In the genomic region with DNA sequence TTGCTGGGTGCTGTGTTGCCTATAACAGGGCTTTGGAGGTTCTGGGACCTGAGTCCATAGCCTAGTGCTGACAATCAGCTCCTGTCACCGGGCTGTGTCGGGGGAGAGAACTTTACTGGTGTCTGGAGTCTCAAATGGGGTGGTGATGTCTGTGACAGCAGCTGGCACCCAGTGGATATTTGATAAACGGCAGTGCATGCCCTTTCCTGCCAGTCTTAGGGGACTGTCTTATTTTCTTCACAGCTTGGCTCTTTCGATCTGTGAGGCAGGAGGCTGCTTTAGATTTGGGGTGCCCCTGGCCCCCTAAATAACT, we compare ENCODE assay signal across 27 mouse cellular contexts. TPM values are rescaled to one million over a fixed set of nuclear protein-coding genes. Genes with fewer than 3 reads are reported as not detected.
DNase-seq lines count a peak whose midpoint lies in the region; ATAC-seq and TF ChIP-seq lines count a peak whose summit lies in the region.
"Had no signal": no experiment of that assay in that cellular context is flagged by ENCODE, and none has a peak within 500 bp of the region (broad histone marks: within the 10 kb centered on the region; RNA-seq: fewer than 3 reads in every experiment).

No protein-coding gene starts in this region.

- H3K27me3 ChIP-seq in heart, adult 2 months (ENCODE audit: control insufficient read depth, insufficient read depth, low read length): no peaks in the 10 kb centered on the region
- no peaks in the 10 kb centered on the region for H3K27me3 ChIP-seq in heart, embryonic 13.5 days (replicated peaks)
- H3K27me3 ChIP-seq: embryonic facial prominence, embryonic 15.5 days; intestine, embryonic 15.5 days; midbrain, embryonic 13.5 days; neural tube, embryonic 13.5 days; stomach, embryonic 15.5 days had no signal

- H3K4me1 ChIP-seq in heart, adult 2 months (ENCODE audit: control insufficient read depth, insufficient read depth, low read length): no peaks in the 10 kb centered on the region
- H3K4me1 ChIP-seq in heart, embryonic 13.5 days: peaks cover 61% of the 10 kb centered on the region
- H3K4me1 ChIP-seq: forebrain, embryonic 10.5 days; intestine, embryonic 15.5 days; midbrain, embryonic 13.5 days; neural tube, embryonic 13.5 days; stomach, embryonic 15.5 days had no signal

- H3K36me3 ChIP-seq in heart, adult 2 months (ENCODE audit: control insufficient read depth, insufficient read depth, low read length): no peaks in the 10 kb centered on the region
- H3K36me3 ChIP-seq in heart, embryonic 13.5 days: no peaks in the 10 kb centered on the region
- no peaks in the 10 kb centered on the region for H3K36me3 ChIP-seq in macrophage (ENCODE audit: inconsistent target)
- H3K36me3 ChIP-seq: embryonic facial prominence, embryonic 15.5 days; forebrain, embryonic 10.5 days; intestine, embryonic 15.5 days; midbrain, embryonic 13.5 days; neural tube, embryonic 13.5 days; stomach, embryonic 15.5 days had no signal

- peak overlapping the region; percentile 10; the same call in 1 of the 2 replicates for H3K4me3 ChIP-seq in heart, adult 2 months
- no peak overlapping the region for H3K4me3 ChIP-seq in heart, embryonic 13.5 days
- no peak overlapping the region for H3K4me3 ChIP-seq in macrophage (ENCODE audit: inconsistent target)
- H3K4me3 ChIP-seq: embryonic facial prominence, embryonic 15.5 days; forebrain, embryonic 10.5 days; intestine, embryonic 15.5 days; midbrain, embryonic 13.5 days; neural tube, embryonic 13.5 days; stomach, embryonic 15.5 days had no signal

- peak; percentile 70 for TF ChIP-seq EP300 in heart, adult 2 months (IDR thresholded peaks at IDR 0.05; ENCODE audit: insufficient read depth, low read depth, low read length)

- 0 out of 2 replicates have a peak, but pooled peaks have one; percentile 36 for TF ChIP-seq POLR2A in heart, adult 2 months (IDR thresholded peaks at IDR 0.05; ENCODE audit: insufficient read depth, low read depth, low read length)

- H3K4me2 ChIP-seq in heart, embryonic 13.5 days: peak overlapping the region; percentile 48
- H3K4me2 ChIP-seq: embryonic facial prominence, embryonic 15.5 days; hindbrain, embryonic 14.5 days; intestine, embryonic 15.5 days; liver, embryonic 11.5 days; midbrain, embryonic 13.5 days; neural tube, embryonic 13.5 days; stomach, embryonic 15.5 days had no signal

- WGBS in heart, adult 2 months: 39% methylated on average over 4 of the region's 4 CpGs
- 14% methylated on average over 4 of the region's 4 CpGs for WGBS in heart, embryonic 13.5 days
- WGBS in macrophage (ENCODE audit: missing documents): 34% methylated on average over 4 of the region's 4 CpGs

- no peak; the same call in 1 of the 2 replicates for ATAC-seq in heart, embryonic 13.5 days (ENCODE audit: extremely low read depth, insufficient number of reproducible peaks, low FRiP score, low TSS enrichment)
- ATAC-seq: intestine, embryonic 15.5 days; midbrain, embryonic 13.5 days had no signal

- no peak for TF ChIP-seq CTCF in heart, adult 2 months (IDR thresholded peaks at IDR 0.05)

- peak in 1 of 2 experiments; percentile 64 for DNase-seq in heart, adult 2 months
- DNase-seq in heart, postnatal 14 days: no peak
- peak; percentile 53 for DNase-seq in gastrocnemius, postnatal 25 days
- no peak for DNase-seq in adrenal gland, adult 2 months
- DNase-seq in lung, postnatal 4 days: no peak
- no peak for DNase-seq in right cerebral cortex, postnatal 4 days
- DNase-seq: adrenal gland, postnatal 10 days; cerebellum, adult 18-20 months; cerebellum, postnatal 36 days; kidney, adult 9 months; left cerebral cortex, postnatal 4 days; lung, adult 18-20 months; lung, postnatal 14 days; spleen, adult 18-20 months; thymus, adult 18-20 months had no signal

- intact Hi-C loops in heart, adult 2 months (cut with DNase I): no loop called here
- intact Hi-C loops in heart, postnatal 14 days (cut with DNase I): no loop called here

- no peaks in the 10 kb centered on the region; the same call in 1 of the 2 replicates for H3K9me3 ChIP-seq in heart, embryonic 13.5 days
- H3K9me3 ChIP-seq: embryonic facial prominence, embryonic 15.5 days; intestine, embryonic 15.5 days; midbrain, embryonic 13.5 days; neural tube, embryonic 13.5 days; stomach, embryonic 15.5 days had no signal

- peak overlapping the region; percentile 46; the same call in 1 of the 2 replicates for H3K9ac ChIP-seq in heart, adult 2 months (ENCODE audit: low read depth, low read length)
- H3K9ac ChIP-seq in heart, embryonic 13.5 days: peak overlapping the region; percentile 54
- H3K9ac ChIP-seq: embryonic facial prominence, embryonic 15.5 days; hindbrain, embryonic 14.5 days; intestine, embryonic 15.5 days; midbrain, embryonic 13.5 days; neural tube, embryonic 13.5 days; stomach, embryonic 15.5 days had no signal

- H3K79me2 ChIP-seq in heart, adult 2 months (replicated peaks; ENCODE audit: control insufficient read depth, insufficient read depth, low read length): no peaks in the 10 kb centered on the region
- H3K79me2 ChIP-seq in macrophage (ENCODE audit: inconsistent target): no peaks in the 10 kb centered on the region

- peak overlapping the region; percentile 91 for H3K27ac ChIP-seq in heart, adult 2 months
- H3K27ac ChIP-seq in heart, embryonic 13.5 days (replicated peaks): peak overlapping the region; percentile 91
- H3K27ac ChIP-seq in macrophage: peak overlapping the region; percentile 51
- H3K27ac ChIP-seq: embryonic facial prominence, embryonic 15.5 days; forebrain, embryonic 10.5 days; hindbrain, embryonic 14.5 days; intestine, embryonic 15.5 days; midbrain, embryonic 13.5 days; neural tube, embryonic 13.5 days; stomach, embryonic 15.5 days had no signal

RNA-seq across cellular contexts. Expression of a gene that starts 11.8 kb away (rescaled TPM):
- total RNA-seq in heart, adult 2 months (2021): 1 to 10 TPM; 5.3 to 7.6 TPM
- 1.00 and 4.0 TPM in 2 replicates for polyA plus RNA-seq in heart, adult 2 months (2012; rRNA removed)
- 1 to 10 TPM; 6.6 to 8.6 TPM for total RNA-seq in heart, postnatal 14 days (2021)
- 1 to 10 TPM; 2.3 to 3.8 TPM for total RNA-seq in gastrocnemius, postnatal 25 days (2021)
- 13.4 and 13.5 TPM in 2 replicates for polyA plus RNA-seq in heart, embryonic 13.5 days (2015; fragmentation: Nextera tagmentation; extraction: Ambion mirVana)
- 10 to 100 TPM in 17 of 26 experiments, 1 to 10 TPM in 9; 1.8 to 58.6 (median 14.4) TPM for total RNA-seq in macrophage (2018; cell fraction: chromatin; rRNA removed)
- 10 to 100 TPM in 13 of 26 experiments, 1 to 10 TPM in 13; 3.0 to 13.2 (median 9.7) TPM for total RNA-seq in macrophage (2018; cell fraction: cytosol; rRNA removed)
- total RNA-seq in macrophage (2018; cell fraction: nucleus; rRNA removed): 10 to 100 TPM in 13 of 26 experiments, 1 to 10 TPM in 13; 2.6 to 30.8 (median 9.6) TPM
- 8.8 to 8.9 TPM (median 8.9 TPM) in 3 replicates for polyA plus RNA-seq in macrophage (2018)
- total RNA-seq in adrenal gland, adult 2 months (2021): 10 to 100 TPM; 14.7 to 22.3 TPM
- polyA plus RNA-seq in adrenal gland, adult 2 months (2012; rRNA removed): 1.3 TPM in 2 replicates

RNA-seq across cellular contexts. Expression of a gene that starts 15.5 kb away (rescaled TPM):
- total RNA-seq in heart, adult 2 months (2021): 100 to 1,000 TPM; 209 to 210 TPM
- polyA plus RNA-seq in heart, adult 2 months (2012; rRNA removed): 142 and 215 TPM in 2 replicates
- total RNA-seq in heart, postnatal 14 days (2021): 100 to 1,000 TPM; 193 to 217 TPM
- total RNA-seq in gastrocnemius, postnatal 25 days (2021): 100 to 1,000 TPM; 113 to 253 TPM
- 108 and 136 TPM in 2 replicates for polyA plus RNA-seq in heart, embryonic 13.5 days (2015; fragmentation: Nextera tagmentation; extraction: Ambion mirVana)
- not detected for total RNA-seq in macrophage (2018; cell fraction: chromatin; rRNA removed)
- not detected for total RNA-seq in macrophage (2018; cell fraction: cytosol; rRNA removed)
- not detected for total RNA-seq in macrophage (2018; cell fraction: nucleus; rRNA removed)
- not detected in 3 replicates for polyA plus RNA-seq in macrophage (2018)
- total RNA-seq in adrenal gland, adult 2 months (2021): not detected
- 0.06 and 0.11 TPM in 2 replicates for polyA plus RNA-seq in adrenal gland, adult 2 months (2012; rRNA removed)
- total RNA-seq: granulocyte monocyte progenitor cell, adult 5-6 weeks; layer of hippocampus, adult 8-10 months had no signal

RNA-seq across cellular contexts. Expression of a gene that starts 43.5 kb away (rescaled TPM):
- total RNA-seq in heart, adult 2 months (2021): under 1 TPM; 0.45 to 0.65 TPM
- 0.12 and 0.35 TPM in 2 replicates for polyA plus RNA-seq in heart, adult 2 months (2012; rRNA removed)
- total RNA-seq in heart, postnatal 14 days (2021): under 1 TPM; 0.68 to 0.96 TPM
- 1 to 10 TPM; 1.4 to 7.2 TPM for total RNA-seq in gastrocnemius, postnatal 25 days (2021)
- polyA plus RNA-seq in heart, embryonic 13.5 days (2015; fragmentation: Nextera tagmentation; extraction: Ambion mirVana): 0.11 and 0.19 TPM in 2 replicates
- total RNA-seq in macrophage (2018; cell fraction: chromatin; rRNA removed): not detected
- not detected for total RNA-seq in macrophage (2018; cell fraction: cytosol; rRNA removed)
- not detected for total RNA-seq in macrophage (2018; cell fraction: nucleus; rRNA removed)
- polyA plus RNA-seq in macrophage (2018): not detected in 3 replicates
- total RNA-seq in adrenal gland, adult 2 months (2021): 10 to 100 TPM; 21.2 to 60.8 TPM
- 33.0 and 56.4 TPM in 2 replicates for polyA plus RNA-seq in adrenal gland, adult 2 months (2012; rRNA removed)
- total RNA-seq: granulocyte monocyte progenitor cell, adult 5-6 weeks; left cerebral cortex, postnatal 4 days had no signal
- polyA plus RNA-seq: forebrain, embryonic 10.5 days; liver, embryonic 11.5 days had no signal

RNA-seq across cellular contexts. Expression of a gene that starts 45.5 kb away (rescaled TPM):
- total RNA-seq in heart, adult 2 months (2021): 1 to 10 TPM; 5.2 to 5.7 TPM
- 10.0 and 11.0 TPM in 2 replicates for polyA plus RNA-seq in heart, adult 2 months (2012; rRNA removed)
- total RNA-seq in heart, postnatal 14 days (2021): 10 to 100 TPM in 1 of 2 experiments, 1 to 10 TPM in 1; 8.6 to 13.8 TPM
- total RNA-seq in gastrocnemius, postnatal 25 days (2021): 1 to 10 TPM; 3.4 TPM
- polyA plus RNA-seq in heart, embryonic 13.5 days (2015; fragmentation: Nextera tagmentation; extraction: Ambion mirVana): 4.3 and 5.0 TPM in 2 replicates
- under 1 TPM in 1 of 26 experiments, not detected in 25; 0.84 TPM for total RNA-seq in macrophage (2018; cell fraction: chromatin; rRNA removed)
- total RNA-seq in macrophage (2018; cell fraction: cytosol; rRNA removed): not detected
- not detected for total RNA-seq in macrophage (2018; cell fraction: nucleus; rRNA removed)
- polyA plus RNA-seq in macrophage (2018): not detected in 3 replicates
- total RNA-seq in adrenal gland, adult 2 months (2021): 1 to 10 TPM; 6.2 to 9.3 TPM
- polyA plus RNA-seq in adrenal gland, adult 2 months (2012; rRNA removed): 28.5 and 31.8 TPM in 2 replicates
- total RNA-seq: granulocyte monocyte progenitor cell, adult 5-6 weeks had no signal

RNA-seq across cellular contexts. Expression of a gene that starts 52.7 kb away (rescaled TPM):
- not detected for total RNA-seq in heart, adult 2 months (2021)
- polyA plus RNA-seq in heart, adult 2 months (2012; rRNA removed): not detected in 2 replicates
- not detected for total RNA-seq in heart, postnatal 14 days (2021)
- not detected for total RNA-seq in gastrocnemius, postnatal 25 days (2021)
- polyA plus RNA-seq in heart, embryonic 13.5 days (2015; fragmentation: Nextera tagmentation; extraction: Ambion mirVana): not detected in 2 replicates
- total RNA-seq in macrophage (2018; cell fraction: chromatin; rRNA removed): not detected
- not detected for total RNA-seq in macrophage (2018; cell fraction: cytosol; rRNA removed)
- total RNA-seq in macrophage (2018; cell fraction: nucleus; rRNA removed): not detected
- polyA plus RNA-seq in macrophage (2018): not detected in 3 replicates
- not detected for total RNA-seq in adrenal gland, adult 2 months (2021)
- not detected in 2 replicates for polyA plus RNA-seq in adrenal gland, adult 2 months (2012; rRNA removed)
- total RNA-seq: adrenal gland, postnatal 10 days; granulocyte monocyte progenitor cell, adult 5-6 weeks; layer of hippocampus, adult 8-10 months; left cerebral cortex, postnatal 4 days had no signal
- polyA plus RNA-seq: embryonic facial prominence, embryonic 15.5 days; intestine, embryonic 15.5 days; liver, embryonic 11.5 days; midbrain, embryonic 13.5 days; neural tube, embryonic 13.5 days; stomach, embryonic 15.5 days had no signal

Comparison
In these comparisons a context has a peak if more than half of its experiments do, and no peak if none do; other contexts are left out.
1. RNA of a gene that starts 15.5 kb away (total RNA-seq): 113 to 253 TPM in gastrocnemius, postnatal 25 days, 193 to 217 TPM in heart, postnatal 14 days and 209 to 210 TPM in heart, adult 2 months; not detected in adrenal gland, adult 2 months; every median in the first group is over 100 times any median in the second.
2. Peak in every context shown above with its lines, with median percentiles within 50 percentile points of each other: H3K27ac ChIP-seq.